Mouse (Mus musculus): ENCODE data around the gene Phldb2. TPM values are rescaled to one million over a fixed set of nuclear protein-coding genes. Genes with fewer than 3 reads are reported as not detected.

Phldb2 gene
- polyA plus RNA-seq, 1 experiment from 2014 or later, result 35.2 TPM

DNA sequence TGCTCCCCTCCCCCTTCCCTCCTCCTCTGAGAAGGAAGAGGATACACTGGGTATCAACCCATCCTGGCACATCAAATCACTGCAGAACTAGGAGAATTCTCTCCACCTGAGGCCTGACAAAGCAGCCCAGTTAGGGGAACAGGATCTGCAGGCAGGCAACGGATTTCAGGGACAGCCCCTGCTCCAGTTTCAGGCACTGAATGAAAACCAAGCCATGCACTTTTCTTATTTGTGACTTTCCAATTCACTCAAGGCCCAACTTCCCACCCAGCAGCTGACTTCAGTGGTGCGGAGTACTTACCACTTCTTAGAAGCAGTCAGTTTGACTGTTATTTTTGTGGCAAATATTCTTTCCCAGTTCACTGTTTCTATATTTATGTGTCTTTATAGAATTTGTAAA is 12.7 kb downstream of the Phldb2 start:
- Histone ChIP-seq H3K27ac (ENCODE audit: low read depth) (no peak overlapping the region), H3K9ac (ENCODE audit: low read length) (no peak overlapping the region), H3K9me3 (ENCODE audit: control insufficient read depth, low read length) (no peaks in the 10 kb centered on the region), H3K27me3 (replicated peaks; ENCODE audit: control insufficient read depth, insufficient read depth, low read length) (no peaks in the 10 kb centered on the region), H3K4me2 (ENCODE audit: low read length) (no peak overlapping the region), H3K4me3 (ENCODE audit: low read depth, low read length) (no peak overlapping the region), H3K4me1 (replicated peaks; ENCODE audit: control insufficient read depth, insufficient read depth, low read length) (peaks cover 13% of the 10 kb centered on the region), H3K36me3 (ENCODE audit: control insufficient read depth, insufficient read depth, low read length) (no peaks in the 10 kb centered on the region)
- DNase-seq (ENCODE audit: low spot score), result no peak
- 93% methylated on average over 2 of the region's 2 CpGs for WGBS
- ATAC-seq (replicated peaks; ENCODE audit: low FRiP score, low TSS enrichment, low read depth), result no peak

DNA sequence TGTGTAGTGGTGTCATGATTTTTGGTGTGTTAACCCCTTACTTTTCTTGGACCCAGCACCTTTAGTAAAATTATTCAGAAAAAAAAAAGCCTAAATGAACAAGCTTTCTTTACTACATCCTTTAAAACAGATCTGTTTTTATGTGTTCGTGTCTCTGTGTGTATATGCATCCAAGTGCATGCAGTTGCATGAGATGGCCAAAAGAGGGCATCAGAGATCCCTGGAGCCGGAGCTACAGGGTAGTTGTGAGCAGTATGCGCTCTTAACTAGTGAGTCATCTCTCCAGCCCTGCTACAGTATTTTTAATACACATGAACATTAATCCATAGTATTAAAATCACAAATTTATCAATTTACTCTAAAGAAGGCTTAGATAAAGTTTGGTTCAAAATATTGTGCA is 14.0 kb downstream of the Phldb2 start:
- WGBS, result 92% methylated on average over 3 of the region's 3 CpGs
- DNase-seq (ENCODE audit: low spot score), result no peak
- Histone ChIP-seq H3K9me3 (ENCODE audit: control insufficient read depth, low read length) (no peaks in the 10 kb centered on the region), H3K4me3 (ENCODE audit: low read depth, low read length) (no peak overlapping the region), H3K4me1 (replicated peaks; ENCODE audit: control insufficient read depth, insufficient read depth, low read length) (peaks cover under 1% of the 10 kb centered on the region; the same call in 1 of the 2 replicates), H3K27ac (ENCODE audit: low read depth) (no peak overlapping the region), H3K36me3 (ENCODE audit: control insufficient read depth, insufficient read depth, low read length) (no peaks in the 10 kb centered on the region), H3K27me3 (replicated peaks; ENCODE audit: control insufficient read depth, insufficient read depth, low read length) (no peaks in the 10 kb centered on the region), H3K9ac (ENCODE audit: low read length) (no peak overlapping the region), H3K4me2 (ENCODE audit: low read length) (no peak overlapping the region)
- ATAC-seq (replicated peaks; ENCODE audit: low FRiP score, low TSS enrichment, low read depth), result no peak

DNA sequence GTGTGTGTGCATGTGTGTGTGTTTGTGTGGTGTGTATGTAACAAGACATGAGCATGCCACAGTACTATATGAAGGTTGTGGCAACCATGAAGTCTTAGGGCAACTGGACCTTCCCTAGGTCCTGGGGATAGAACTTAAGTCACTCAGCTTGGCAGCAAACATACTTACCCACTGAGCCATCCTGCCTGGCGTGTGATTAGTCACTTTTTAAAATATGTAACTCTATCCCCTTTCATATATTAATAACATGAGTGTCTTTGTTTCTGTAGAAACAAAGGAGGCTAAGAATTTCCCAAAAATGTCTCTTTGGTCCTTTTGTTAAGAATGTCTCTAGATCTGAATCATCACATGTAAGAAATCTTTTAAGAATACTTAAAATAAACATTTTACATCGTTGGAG is 16.0 kb downstream of the Phldb2 start:
- DNase-seq (ENCODE audit: low spot score) (no peak), ATAC-seq (replicated peaks; ENCODE audit: low FRiP score, low TSS enrichment, low read depth) (no peak)
- no peaks in the 10 kb centered on the region for H3K27me3 ChIP-seq (replicated peaks; ENCODE audit: control insufficient read depth, insufficient read depth, low read length)
- H3K4me3 ChIP-seq (ENCODE audit: low read depth, low read length), result no peak overlapping the region
- H3K4me1 ChIP-seq (replicated peaks; ENCODE audit: control insufficient read depth, insufficient read depth, low read length), result no peaks in the 10 kb centered on the region
- no peak overlapping the region for H3K4me2 ChIP-seq (ENCODE audit: low read length)
- H3K9ac ChIP-seq (ENCODE audit: low read length), result no peak overlapping the region
- no peaks in the 10 kb centered on the region for H3K9me3 ChIP-seq (ENCODE audit: control insufficient read depth, low read length)
- no peaks in the 10 kb centered on the region for H3K36me3 ChIP-seq (ENCODE audit: control insufficient read depth, insufficient read depth, low read length)
- no peak overlapping the region for H3K27ac ChIP-seq (ENCODE audit: low read depth)
- 54% methylated on average over 2 of the region's 2 CpGs for WGBS

DNA sequence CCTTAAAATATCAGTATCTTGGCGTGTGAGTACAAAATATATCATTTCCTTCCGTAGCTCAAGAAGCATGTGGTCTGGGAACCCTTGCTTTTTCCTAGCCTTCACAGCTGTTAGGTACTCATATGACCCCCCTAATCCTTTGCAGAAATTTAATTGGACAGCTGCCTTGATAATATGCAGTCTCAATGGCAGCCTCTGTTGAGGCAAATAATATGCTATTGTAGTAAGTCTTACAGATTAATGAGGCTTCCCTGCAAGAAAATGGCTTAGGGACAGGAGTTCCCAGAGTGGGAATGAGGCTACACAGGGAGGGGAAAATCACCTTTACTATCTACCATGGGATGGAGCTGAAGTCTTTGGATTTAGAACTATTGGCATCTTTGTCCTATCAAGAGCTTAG is 16.9 kb downstream of the Phldb2 start:
- H3K4me3 ChIP-seq (ENCODE audit: low read depth, low read length), result no peak overlapping the region
- 60% methylated on average over 2 of the region's 2 CpGs for WGBS
- H3K27ac ChIP-seq (ENCODE audit: low read depth), result peak overlapping the region; percentile 17; the same call in 1 of the 2 replicates
- no peaks in the 10 kb centered on the region for H3K4me1 ChIP-seq (replicated peaks; ENCODE audit: control insufficient read depth, insufficient read depth, low read length)
- no peak for DNase-seq (ENCODE audit: low spot score)
- no peaks in the 10 kb centered on the region for H3K9me3 ChIP-seq (ENCODE audit: control insufficient read depth, low read length)
- no peaks in the 10 kb centered on the region for H3K27me3 ChIP-seq (replicated peaks; ENCODE audit: control insufficient read depth, insufficient read depth, low read length)
- ATAC-seq (replicated peaks; ENCODE audit: low FRiP score, low TSS enrichment, low read depth), result no peak
- H3K9ac ChIP-seq (ENCODE audit: low read length), result no peak overlapping the region
- H3K4me2 ChIP-seq (ENCODE audit: low read length), result no peak overlapping the region
- H3K36me3 ChIP-seq (ENCODE audit: control insufficient read depth, insufficient read depth, low read length), result no peaks in the 10 kb centered on the region

DNA sequence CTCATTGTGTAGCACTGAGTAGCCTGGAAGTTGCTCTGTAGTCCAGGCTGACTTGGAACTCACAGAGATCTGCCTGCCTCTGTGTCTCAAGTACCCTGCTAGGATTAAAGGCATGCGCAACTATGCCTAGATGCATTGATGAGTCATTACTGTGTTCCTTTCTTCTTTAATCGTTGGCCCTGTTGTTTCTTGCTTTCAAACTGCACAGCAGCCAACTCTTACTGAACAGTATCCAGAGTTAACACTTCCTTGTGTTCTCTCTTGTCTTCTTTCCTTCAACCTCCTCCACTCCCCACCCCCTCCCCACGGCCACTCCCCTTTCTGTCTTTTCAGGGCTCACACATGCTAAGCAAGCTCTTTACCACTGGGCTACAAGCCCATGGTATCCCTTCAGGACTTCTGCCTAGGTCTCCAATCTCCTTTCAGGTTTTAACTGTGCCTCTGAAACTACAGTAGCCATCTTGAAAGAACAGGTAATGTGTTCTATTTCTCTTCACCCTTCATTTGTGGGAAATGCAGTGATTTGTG is 17.4 kb downstream of the Phldb2 start:
- 77% methylated on average over 3 of the region's 3 CpGs for WGBS
- ATAC-seq (replicated peaks; ENCODE audit: low FRiP score, low TSS enrichment, low read depth), result no peak

DNA sequence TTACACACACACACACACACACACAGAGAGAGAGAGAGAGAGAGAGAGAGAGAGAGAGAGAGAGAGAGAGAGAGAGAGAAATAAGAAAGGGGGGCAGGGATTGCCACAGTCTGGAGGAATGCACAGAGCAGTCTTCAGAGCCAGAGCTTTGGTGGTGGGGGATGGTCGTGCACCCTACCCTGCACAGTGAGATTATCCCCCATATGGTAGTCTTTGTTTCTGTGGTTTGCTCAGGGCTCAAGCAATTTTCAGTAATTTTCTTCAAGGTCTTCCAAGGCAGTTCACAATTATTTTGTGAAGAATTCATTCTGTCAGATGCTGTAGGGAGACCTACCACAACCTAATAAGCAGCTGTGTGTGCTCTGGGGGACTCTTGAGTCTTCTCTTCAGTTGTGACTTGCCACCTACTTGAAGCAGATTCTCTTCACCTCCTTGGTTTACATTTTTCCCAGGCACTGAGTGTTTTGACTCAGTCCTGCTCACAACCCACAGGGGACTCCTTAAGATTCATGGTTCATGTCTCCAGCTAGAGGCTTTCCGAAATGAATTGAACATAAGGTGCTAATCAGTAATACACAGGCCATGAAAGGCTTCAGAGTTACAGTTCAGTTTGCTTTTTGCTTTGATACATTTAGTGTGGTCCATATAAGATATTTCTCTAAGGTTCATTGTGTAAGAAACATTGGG is 18.5 kb downstream of the Phldb2 start:
- no peaks in the 10 kb centered on the region for H3K36me3 ChIP-seq (ENCODE audit: control insufficient read depth, insufficient read depth, low read length)
- ATAC-seq (replicated peaks; ENCODE audit: low FRiP score, low TSS enrichment, low read depth), result 0 out of 2 replicates have a peak, but pooled peaks have one; percentile 53

More for the DNA sequence above, 17.4 kb downstream of the Phldb2 start:
- Histone ChIP-seq H3K27me3 (replicated peaks; ENCODE audit: control insufficient read depth, insufficient read depth, low read length) (no peaks in the 10 kb centered on the region), H3K4me1 (replicated peaks; ENCODE audit: control insufficient read depth, insufficient read depth, low read length) (no peaks in the 10 kb centered on the region), H3K4me2 (ENCODE audit: low read length) (no peak overlapping the region), H3K9me3 (ENCODE audit: control insufficient read depth, low read length) (no peaks in the 10 kb centered on the region), H3K4me3 (ENCODE audit: low read depth, low read length) (no peak overlapping the region), H3K27ac (ENCODE audit: low read depth) (peak overlapping the region; percentile 17; the same call in 1 of the 2 replicates), H3K36me3 (ENCODE audit: control insufficient read depth, insufficient read depth, low read length) (no peaks in the 10 kb centered on the region), H3K9ac (ENCODE audit: low read length) (no peak overlapping the region)
- DNase-seq (ENCODE audit: low spot score), result no peak

DNA sequence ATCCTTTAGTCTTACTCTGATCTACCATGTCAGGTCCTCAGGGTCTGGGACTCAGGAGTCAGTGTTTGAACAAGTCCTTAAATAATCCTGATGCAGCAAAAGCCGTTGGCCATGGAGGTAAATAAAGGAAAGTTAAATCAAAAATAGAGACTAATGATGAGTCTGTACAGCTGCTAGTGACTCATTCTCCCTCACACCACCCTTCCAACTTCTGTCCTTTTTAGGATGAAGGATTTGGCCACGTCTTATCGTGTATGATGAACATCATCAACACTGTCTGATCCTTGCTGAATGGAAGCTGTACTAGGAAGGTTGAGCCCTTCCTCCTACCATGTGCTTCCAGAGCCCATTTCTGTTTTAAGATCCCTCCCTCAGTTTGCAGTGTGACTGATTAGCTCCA is 23.1 kb downstream of the Phldb2 start:
- Histone ChIP-seq H3K4me3 (ENCODE audit: low read depth, low read length) (no peak overlapping the region), H3K36me3 (ENCODE audit: control insufficient read depth, insufficient read depth, low read length) (no peaks in the 10 kb centered on the region), H3K27ac (ENCODE audit: low read depth) (no peak overlapping the region), H3K4me2 (ENCODE audit: low read length) (no peak overlapping the region), H3K9ac (ENCODE audit: low read length) (no peak overlapping the region), H3K9me3 (ENCODE audit: control insufficient read depth, low read length) (no peaks in the 10 kb centered on the region), H3K27me3 (replicated peaks; ENCODE audit: control insufficient read depth, insufficient read depth, low read length) (no peaks in the 10 kb centered on the region), H3K4me1 (replicated peaks; ENCODE audit: control insufficient read depth, insufficient read depth, low read length) (peaks cover 10% of the 10 kb centered on the region)
- ATAC-seq (replicated peaks; ENCODE audit: low FRiP score, low TSS enrichment, low read depth) (no peak), DNase-seq (ENCODE audit: low spot score) (no peak)
- WGBS, result 66% methylated on average over 3 of the region's 3 CpGs

More for the DNA sequence above, 18.5 kb downstream of the Phldb2 start:
- Histone ChIP-seq H3K9ac (ENCODE audit: low read length) (no peak overlapping the region), H3K4me3 (ENCODE audit: low read depth, low read length) (no peak overlapping the region), H3K9me3 (ENCODE audit: control insufficient read depth, low read length) (no peaks in the 10 kb centered on the region), H3K4me1 (replicated peaks; ENCODE audit: control insufficient read depth, insufficient read depth, low read length) (no peaks in the 10 kb centered on the region), H3K4me2 (ENCODE audit: low read length) (no peak overlapping the region), H3K27ac (ENCODE audit: low read depth) (no peak overlapping the region), H3K27me3 (replicated peaks; ENCODE audit: control insufficient read depth, insufficient read depth, low read length) (no peaks in the 10 kb centered on the region)
- DNase-seq (ENCODE audit: low spot score), result no peak
- WGBS, result 33% methylated on average over 2 of the region's 2 CpGs

DNA sequence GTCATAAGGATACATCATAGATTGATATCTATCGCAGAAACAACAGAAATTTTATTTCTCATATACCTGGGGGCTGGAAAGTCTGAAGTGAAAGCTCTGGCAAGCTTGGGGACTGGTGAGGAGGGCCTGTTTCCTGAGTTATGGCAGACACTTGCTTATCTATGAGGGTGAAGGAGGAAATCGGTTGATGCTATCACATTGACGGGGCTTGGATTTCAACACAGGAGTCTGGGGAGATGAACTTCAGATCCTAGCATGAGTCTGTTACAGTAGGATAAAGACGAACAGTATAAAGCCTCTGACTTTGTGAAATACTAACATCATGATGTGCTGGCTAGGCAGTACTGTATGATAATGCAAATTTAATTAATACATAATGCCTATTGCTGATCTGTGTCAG is 25.3 kb downstream of the Phldb2 start:
- Histone ChIP-seq H3K4me3 (ENCODE audit: low read depth, low read length) (no peak overlapping the region), H3K4me1 (replicated peaks; ENCODE audit: control insufficient read depth, insufficient read depth, low read length) (peaks cover 22% of the 10 kb centered on the region), H3K9ac (ENCODE audit: low read length) (no peak overlapping the region), H3K27ac (ENCODE audit: low read depth) (no peak overlapping the region), H3K27me3 (replicated peaks; ENCODE audit: control insufficient read depth, insufficient read depth, low read length) (no peaks in the 10 kb centered on the region), H3K4me2 (ENCODE audit: low read length) (no peak overlapping the region), H3K9me3 (ENCODE audit: control insufficient read depth, low read length) (no peaks in the 10 kb centered on the region), H3K36me3 (ENCODE audit: control insufficient read depth, insufficient read depth, low read length) (no peaks in the 10 kb centered on the region)
- 50% methylated on average over 4 of the region's 4 CpGs for WGBS
- no peak for DNase-seq (ENCODE audit: low spot score)
- no peak; the same call in 1 of the 2 replicates for ATAC-seq (replicated peaks; ENCODE audit: low FRiP score, low TSS enrichment, low read depth)

DNA sequence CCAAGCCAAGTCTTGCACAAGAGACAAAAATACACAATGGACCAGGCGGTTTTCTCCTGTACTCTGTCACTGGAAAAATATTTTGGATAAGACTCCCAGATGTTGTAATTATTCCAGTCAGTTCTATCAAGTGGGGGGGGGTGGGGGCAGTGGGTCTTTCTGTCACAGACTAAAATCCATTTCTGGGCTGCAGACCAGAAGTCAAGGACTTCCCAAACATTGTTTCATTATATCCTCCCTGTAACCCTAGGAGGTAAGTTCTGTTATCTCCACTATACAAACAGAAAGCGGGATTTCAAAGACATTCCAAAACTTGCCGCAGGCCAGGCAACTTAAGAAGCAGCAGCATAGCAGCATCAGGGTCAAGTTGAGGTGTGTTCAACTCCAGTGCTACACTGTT is 25.8 kb downstream of the Phldb2 start:
- no peaks in the 10 kb centered on the region for H3K36me3 ChIP-seq (ENCODE audit: control insufficient read depth, insufficient read depth, low read length)
- no peaks in the 10 kb centered on the region for H3K9me3 ChIP-seq (ENCODE audit: control insufficient read depth, low read length)
- H3K4me2 ChIP-seq (ENCODE audit: low read length), result no peak overlapping the region
- H3K27ac ChIP-seq (ENCODE audit: low read depth), result no peak overlapping the region
- peaks cover 27% of the 10 kb centered on the region for H3K4me1 ChIP-seq (replicated peaks; ENCODE audit: control insufficient read depth, insufficient read depth, low read length)
- ATAC-seq (replicated peaks; ENCODE audit: low FRiP score, low TSS enrichment, low read depth) (peak; percentile 64; the same call in 1 of the 2 replicates), DNase-seq (ENCODE audit: low spot score) (no peak)
- H3K9ac ChIP-seq (ENCODE audit: low read length), result no peak overlapping the region
- no peak overlapping the region for H3K4me3 ChIP-seq (ENCODE audit: low read depth, low read length)
- H3K27me3 ChIP-seq (replicated peaks; ENCODE audit: control insufficient read depth, insufficient read depth, low read length), result no peaks in the 10 kb centered on the region
- 10% methylated on average over 3 of the region's 3 CpGs for WGBS
